Mouse (Mus musculus) ES-Bruce4 (cell line): Measurements from ENCODE around the gene Arl5a. TPM values are rescaled to one million over a fixed set of nuclear protein-coding genes. Genes with fewer than 3 reads are reported as not detected.

Experiments used
- H3K27ac ChIP-seq: 2 replicates; pipeline ENCODE4 v1.5.1; 2012; ENCODE audit warnings: low read length, inconsistent platforms; ENCODE audit not compliant: insufficient read depth
- H3K27me3 ChIP-seq: 2 replicates; pipeline ENCODE4 v1.6.1; 2012; ENCODE audit warnings: mild to moderate bottlenecking, low read length, inconsistent platforms; ENCODE audit not compliant: control insufficient read depth, poor library complexity, insufficient read depth, severe bottlenecking
- H3K36me3 ChIP-seq: 2 replicates; pipeline ENCODE4 v1.6.1; 2012; ENCODE audit warnings: inconsistent platforms, mild to moderate bottlenecking, low read length, moderate library complexity; ENCODE audit not compliant: control insufficient read depth, poor library complexity, insufficient read depth, severe bottlenecking
- H3K4me1 ChIP-seq: one replicate; pipeline ENCODE4 v1.8.1; 2011; ENCODE audit warnings: low read length; ENCODE audit not compliant: control insufficient read depth, insufficient read depth
- H3K4me3 ChIP-seq: 2 replicates; pipeline ENCODE4 v1.5.1; 2011; ENCODE audit warnings: low read depth, mild to moderate bottlenecking, low read length
- H3K9ac ChIP-seq: 2 replicates; pipeline ENCODE4 v1.6.1; 2012; ENCODE audit warnings: low read depth, mild to moderate bottlenecking, inconsistent platforms; ENCODE audit not compliant: poor library complexity, severe bottlenecking
- H3K9me3 ChIP-seq: replicated peaks from 2 replicates; pipeline ENCODE4 v1.6.1; 2012; ENCODE audit warnings: mild to moderate bottlenecking, low read length, inconsistent platforms; ENCODE audit not compliant: control insufficient read depth, poor library complexity, insufficient read depth, severe bottlenecking
- CTCF ChIP-seq: IDR thresholded peaks from one replicate; pipeline ENCODE4 v1.8.1; 2011; ENCODE audit warnings: low read depth, low read length
- EP300 ChIP-seq: IDR thresholded peaks from 2 replicates; pipeline ENCODE4 v1.6.1; 2011; ENCODE audit warnings: low read depth, low read length; ENCODE audit not compliant: insufficient read depth
- POLR2A ChIP-seq: IDR thresholded peaks from one replicate; pipeline ENCODE4 v1.8.1; 2011; ENCODE audit warnings: low read length; ENCODE audit not compliant: insufficient read depth
- polyA plus RNA-seq: library from polyadenylated mRNA; stranded (reverse); fragments of >200 nt; gene quantifications from 2 replicates; pipeline ENCODE4 v1.2.4, GENCODE M21; 2011; ENCODE audit warnings: low read depth; ENCODE audit not compliant: missing spikeins, insufficient read depth, insufficient read length

Arl5a gene
- polyA plus RNA-seq, 1 experiment, result 53.1 TPM

DNA sequence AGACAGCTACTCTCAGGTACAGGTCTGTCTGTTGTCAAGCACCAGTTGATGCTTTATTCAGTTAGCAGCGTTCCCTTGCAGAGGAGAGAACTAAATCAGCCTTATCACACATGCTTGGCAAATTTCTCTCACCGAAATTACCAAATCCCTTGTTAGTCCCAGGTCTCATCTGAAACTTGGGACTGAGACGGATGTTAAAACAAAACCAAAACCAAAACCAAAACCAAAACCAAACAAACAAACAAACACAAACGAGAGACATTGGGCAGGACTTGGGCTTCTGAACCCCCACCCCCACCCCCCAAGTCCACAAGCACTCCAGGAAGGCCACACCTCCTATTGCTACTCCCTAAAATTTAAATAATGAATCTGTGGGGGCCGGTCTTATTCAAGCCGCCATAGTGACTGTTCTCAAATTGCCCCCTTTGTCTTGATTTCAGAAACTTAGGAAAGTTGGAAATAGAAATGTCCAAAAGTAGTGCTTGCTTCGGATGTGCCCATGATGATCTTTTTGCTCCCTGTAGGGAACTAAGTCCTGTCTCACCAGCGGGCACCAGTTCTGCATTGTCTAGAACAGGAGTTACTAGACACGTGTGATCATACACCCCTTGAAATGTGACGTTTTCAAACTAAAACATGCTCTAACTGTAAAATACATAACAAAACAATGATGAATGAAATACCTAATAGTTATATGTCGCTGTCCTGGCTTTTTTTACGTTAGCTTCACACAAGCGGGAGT, 46.8 kb downstream of the Arl5a start:
- no peaks in the 10 kb centered on the region for H3K9me3 ChIP-seq
- H3K36me3 ChIP-seq, result no peaks in the 10 kb centered on the region
- no peaks in the 10 kb centered on the region for H3K4me1 ChIP-seq
- no peak overlapping the region for H3K4me3 ChIP-seq
- no peak overlapping the region for H3K9ac ChIP-seq
- no peaks in the 10 kb centered on the region for H3K27me3 ChIP-seq
- TF ChIP-seq POLR2A (no peak), EP300 (no peak), CTCF (no peak)
- no peak overlapping the region for H3K27ac ChIP-seq

DNA sequence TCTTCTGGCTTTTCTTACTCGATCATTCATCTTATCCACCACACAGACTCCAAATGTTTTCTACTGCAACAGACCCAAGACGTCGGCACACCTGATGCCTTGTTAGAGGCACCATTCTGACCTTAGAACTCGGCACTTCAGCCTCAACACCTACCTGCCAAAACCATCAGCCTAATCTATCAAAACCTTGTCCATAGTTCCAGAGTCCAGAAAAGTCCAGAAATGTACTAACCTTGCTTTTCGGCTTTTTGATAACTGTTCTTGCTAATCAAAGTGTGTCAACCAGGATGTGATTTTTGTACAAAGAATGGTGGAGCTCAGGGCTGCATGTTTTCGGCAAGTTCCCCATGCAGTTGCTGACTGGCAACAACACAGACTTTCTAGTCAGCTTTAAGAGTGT, 50.0 kb downstream of the Arl5a start:
- H3K27ac ChIP-seq, result no peak overlapping the region
- H3K9me3 ChIP-seq, result no peaks in the 10 kb centered on the region
- no peak for TF ChIP-seq EP300
- TF ChIP-seq CTCF, result no peak
- TF ChIP-seq POLR2A, result no peak
- no peak overlapping the region for H3K9ac ChIP-seq
- no peak overlapping the region for H3K4me3 ChIP-seq
- no peaks in the 10 kb centered on the region for H3K36me3 ChIP-seq
- H3K27me3 ChIP-seq, result no peaks in the 10 kb centered on the region
- no peaks in the 10 kb centered on the region for H3K4me1 ChIP-seq

DNA sequence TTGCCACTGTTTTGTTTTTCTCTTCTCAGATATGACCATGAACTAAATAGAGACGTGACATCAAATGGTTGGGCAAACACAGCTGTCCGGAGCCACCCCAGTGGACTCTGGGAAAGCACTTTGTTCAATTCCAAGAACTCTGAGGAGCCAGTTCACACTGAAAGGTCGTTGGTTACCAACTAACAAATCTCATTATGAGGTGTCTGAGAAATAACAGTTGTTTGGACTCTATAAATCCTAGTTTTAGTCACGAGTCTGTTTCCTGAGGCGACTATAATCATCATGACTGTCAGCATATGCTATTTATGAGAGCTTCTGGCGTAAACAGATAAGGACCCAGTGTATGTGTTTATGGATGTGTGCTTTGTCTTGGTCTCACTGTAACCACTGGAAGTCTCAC, 52.2 kb downstream of the Arl5a start:
- no peak overlapping the region for H3K27ac ChIP-seq
- H3K9me3 ChIP-seq, result no peaks in the 10 kb centered on the region

DNA sequence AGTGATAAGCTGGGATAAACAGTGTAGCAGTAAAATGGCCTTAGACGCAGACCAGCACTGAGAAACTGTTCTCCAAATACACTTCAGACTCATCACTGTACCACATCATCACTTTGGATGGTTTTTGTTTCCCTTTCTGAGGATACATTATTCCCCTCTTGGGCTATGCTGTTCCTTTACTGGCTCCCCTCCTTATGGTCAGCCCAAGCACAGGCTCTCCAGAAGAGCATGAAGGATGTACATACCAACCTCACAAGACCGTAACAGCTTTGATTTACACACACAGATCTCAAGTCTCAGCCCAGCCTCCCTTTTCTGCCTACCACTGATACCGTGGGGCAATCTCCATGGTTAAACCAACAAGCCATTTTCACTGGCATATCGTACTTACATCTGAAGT, 52.6 kb downstream of the Arl5a start:
- no peak overlapping the region for H3K4me3 ChIP-seq
- no peaks in the 10 kb centered on the region for H3K9me3 ChIP-seq
- no peak overlapping the region for H3K27ac ChIP-seq
- H3K36me3 ChIP-seq, result no peaks in the 10 kb centered on the region
- TF ChIP-seq EP300, result no peak
- no peak for TF ChIP-seq POLR2A
- TF ChIP-seq CTCF, result no peak
- no peaks in the 10 kb centered on the region for H3K27me3 ChIP-seq
- H3K4me1 ChIP-seq, result no peaks in the 10 kb centered on the region
- H3K9ac ChIP-seq, result no peak overlapping the region

More for the DNA sequence above, 52.2 kb downstream of the Arl5a start:
- Histone ChIP-seq H3K4me1 (no peaks in the 10 kb centered on the region), H3K9ac (no peak overlapping the region), H3K27me3 (no peaks in the 10 kb centered on the region), H3K36me3 (no peaks in the 10 kb centered on the region), H3K4me3 (no peak overlapping the region)
- TF ChIP-seq POLR2A (no peak), CTCF (no peak), EP300 (no peak)

DNA sequence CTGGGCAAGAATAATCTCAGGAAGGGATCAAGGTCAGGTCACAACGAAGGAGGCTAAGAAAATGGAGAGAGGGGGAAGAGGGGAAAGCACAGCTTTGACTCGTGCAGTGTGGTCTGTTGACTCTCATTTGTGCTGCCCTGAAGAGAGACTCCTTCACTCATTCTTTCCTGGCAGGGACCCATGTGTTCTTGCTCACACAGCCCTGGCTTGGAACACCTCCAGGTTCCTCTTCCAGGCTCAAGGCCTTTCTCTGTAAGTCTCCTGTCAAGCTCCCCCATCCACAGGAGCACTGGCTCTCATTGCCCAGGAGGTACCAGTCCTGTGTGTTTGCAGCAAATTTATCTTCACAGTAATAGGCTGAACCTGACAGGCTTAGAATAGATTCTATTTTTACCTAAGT, 53.6 kb downstream of the Arl5a start:
- Histone ChIP-seq H3K27ac (no peak overlapping the region), H3K4me1 (no peaks in the 10 kb centered on the region), H3K9me3 (no peaks in the 10 kb centered on the region), H3K27me3 (no peaks in the 10 kb centered on the region), H3K36me3 (no peaks in the 10 kb centered on the region), H3K4me3 (no peak overlapping the region), H3K9ac (no peak overlapping the region)
- TF ChIP-seq CTCF (no peak), POLR2A (no peak), EP300 (no peak)

DNA sequence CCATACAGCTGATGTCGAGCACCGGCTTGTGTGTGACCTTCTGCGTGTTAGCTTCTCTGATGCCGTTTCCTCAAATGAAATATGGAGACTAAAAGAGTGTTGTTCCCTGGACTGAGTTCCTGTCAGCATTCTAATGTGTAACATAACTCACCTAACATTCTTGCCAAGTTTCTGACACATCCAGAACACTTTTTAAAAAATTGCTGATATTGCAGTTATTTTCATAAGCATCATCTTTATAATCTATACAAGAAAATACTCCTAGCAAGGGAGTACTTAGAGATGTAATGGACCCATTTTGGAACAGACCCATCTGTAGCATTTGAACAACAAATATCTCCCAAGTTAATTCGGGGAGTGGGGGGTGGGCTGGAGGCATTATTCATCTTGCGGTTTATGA, 55.1 kb downstream of the Arl5a start:
- no peaks in the 10 kb centered on the region for H3K27me3 ChIP-seq
- H3K4me3 ChIP-seq, result no peak overlapping the region
- no peak for TF ChIP-seq CTCF
- TF ChIP-seq EP300, result no peak
- TF ChIP-seq POLR2A, result no peak
- no peaks in the 10 kb centered on the region for H3K4me1 ChIP-seq
- no peak overlapping the region for H3K27ac ChIP-seq
- H3K36me3 ChIP-seq, result no peaks in the 10 kb centered on the region
- no peak overlapping the region for H3K9ac ChIP-seq
- no peaks in the 10 kb centered on the region for H3K9me3 ChIP-seq
